Mouse (Mus musculus) kidney, postnatal 10 days (tissue): ENCODE measurements around the gene Cyp4f37.
A peak's percentile ranks its signal among the peaks of the same experiment; 100 is the strongest.

Experiments used
- DNase-seq: peaks from one replicate; pipeline ENCODE4 v3.0.0; 2021; ENCODE audit warnings: mixed read lengths

Cyp4f37 gene

GRCm38 (mm10) chr17:32685048-32685750 is 64.1 kb downstream of the Cyp4f37 start, which contains the start of gene Cyp4f15:
Cyp4f15 (plus strand) TSS chr17:32685627.
- peak; percentile 10 for DNase-seq
